Mouse (Mus musculus): ENCODE data around the gene Dram2.

DNA sequence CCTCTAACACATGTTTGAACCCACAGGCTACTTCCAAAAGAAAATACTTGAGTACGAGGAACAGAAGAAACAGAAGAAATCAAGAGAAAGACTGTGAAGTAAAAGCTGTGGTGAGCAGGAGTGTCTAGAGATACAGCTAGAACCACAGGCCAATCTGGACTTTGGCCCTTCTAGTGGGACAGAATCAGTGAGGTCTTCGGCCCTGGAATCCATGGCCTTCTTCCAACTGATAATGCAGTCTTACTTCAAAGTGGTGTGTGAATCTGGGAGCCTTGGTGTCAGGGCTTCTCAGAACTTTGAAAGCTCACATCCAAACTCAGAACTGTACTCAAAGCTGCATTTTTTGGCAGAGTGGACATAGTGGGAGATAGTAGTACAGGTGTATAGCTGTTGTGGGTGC, 47.1 kb upstream of the Dram2 start:
- TF ChIP-seq CTCF (IDR thresholded peaks at IDR 0.05 in 2 of 3, conservative IDR thresholded peaks at IDR 0.05 in 1 of 3; ENCODE audit: control insufficient read depth in 1 of 3, insufficient read depth in 1 of 3, low read depth in 2 of 3, low read length in 3 of 3, poor library complexity in 1 of 3, severe bottlenecking in 1 of 3): no peak
- TF ChIP-seq SIN3A (IDR thresholded peaks at IDR 0.05; ENCODE audit: low read length): no peak
- TF ChIP-seq TAL1 (IDR thresholded peaks at IDR 0.05; ENCODE audit: low read length): no peak
- TF ChIP-seq POLR2A (IDR thresholded peaks at IDR 0.05; ENCODE audit: control insufficient read depth in 1 of 2, insufficient read depth in 1 of 2, low read depth in 1 of 2, low read length in 2 of 2, poor library complexity in 1 of 2): no peak
- no peak for TF ChIP-seq GABPA (IDR thresholded peaks at IDR 0.05; ENCODE audit: low read depth, low read length)

Measured in MEL (cell line).